Mouse (Mus musculus) embryonic facial prominence, embryonic 11.5 days (tissue): ENCODE measurements around the gene Serpine2. TPM values are rescaled to one million over a fixed set of nuclear protein-coding genes. Genes with fewer than 3 reads are reported as not detected.

ENCODE experiments used
- ATAC-seq: fragments of 200-750 bp; cut with Nextera tagmentation; replicated peaks from 2 replicates; pipeline ENCODE4 v1.8.0; 2017; ENCODE audit warnings: low read depth; ENCODE audit not compliant: insufficient number of reproducible peaks, low FRiP score, low TSS enrichment
- DNase-seq: peaks from one replicate; pipeline ENCODE4 v3.0.0-alpha.2; 2015; ENCODE audit warnings: low spot score
- H3K27ac ChIP-seq: fragments of 300-500 bp; sonication (generic); replicated peaks from 2 replicates; pipeline ENCODE4 v1.5.1; 2014; ENCODE audit warnings: mild to moderate bottlenecking, low read depth, low read length, control low read depth
- H3K27me3 ChIP-seq: fragments of 300-500 bp; sonication (generic); 2 replicates; pipeline ENCODE4 v1.6.1; 2014; ENCODE audit warnings: mild to moderate bottlenecking, low read length, moderate library complexity, mixed read lengths; ENCODE audit not compliant: control insufficient read depth, insufficient read depth
- H3K36me3 ChIP-seq: fragments of 300-500 bp; sonication (generic); replicated peaks from 2 replicates; pipeline ENCODE4 v1.6.1; 2014; ENCODE audit warnings: low read depth, mild to moderate bottlenecking, low read length, moderate library complexity, mixed read lengths; ENCODE audit not compliant: control insufficient read depth, insufficient read depth
- H3K4me1 ChIP-seq: fragments of 300-500 bp; sonication (generic); 2 replicates; pipeline ENCODE4 v1.6.1; 2014; ENCODE audit warnings: low read length, mixed read lengths; ENCODE audit not compliant: control insufficient read depth, insufficient read depth
- H3K4me2 ChIP-seq: fragments of 300-500 bp; sonication (generic); 2 replicates; pipeline ENCODE4 v1.6.1; 2014; ENCODE audit warnings: low read depth, mild to moderate bottlenecking, control low read depth, low read length, moderate library complexity
- H3K4me3 ChIP-seq: fragments of 300-500 bp; sonication (generic); 2 replicates; pipeline ENCODE4 v1.5.1; 2014; ENCODE audit warnings: low read depth, low read length, control low read depth
- H3K9ac ChIP-seq: fragments of 300-500 bp; sonication (generic); replicated peaks from 2 replicates; pipeline ENCODE4 v1.6.1; 2014; ENCODE audit warnings: mild to moderate bottlenecking, control low read depth, low read length
- H3K9me3 ChIP-seq: fragments of 300-500 bp; sonication (generic); replicated peaks from 2 replicates; pipeline ENCODE4 v1.6.1; 2016; ENCODE audit warnings: mild to moderate bottlenecking, low read length, inconsistent platforms, mixed read lengths; ENCODE audit not compliant: control insufficient read depth
- WGBS: fragments of 180-500 bp; shearing (Covaris S2); extraction: QIAGEN DNeasy Blood & Tissue Kit; methylation state at CpG from one replicate; pipeline ENCODE4 v1.1.7; 2014; 5-methylcytosine and 5-hydroxymethylcytosine counted together
- polyA plus RNA-seq: library from polyadenylated mRNA; unstranded; fragments of >200 nt; fragmentation: Nextera tagmentation; extraction: Ambion mirVana; gene quantifications from 2 replicates; pipeline ENCODE4 v1.2.1, GENCODE M21; 2014

Serpine2 gene
- polyA plus RNA-seq, 1 experiment from 2014 or later = 171 TPM

GRCm38 (mm10) chr1:79832719-79833404, 28.1 kb downstream of the Serpine2 start:
- ATAC-seq = no peak; the same call in 1 of the 2 replicates
- no peak overlapping the region for H3K27ac ChIP-seq
- 63% methylated on average over 16 of the region's 16 CpGs for WGBS
- H3K36me3 ChIP-seq = no peaks in the 10 kb centered on the region
- no peak overlapping the region for H3K4me3 ChIP-seq
- no peaks in the 10 kb centered on the region for H3K4me1 ChIP-seq
- H3K4me2 ChIP-seq = no peak overlapping the region
- no peak overlapping the region for H3K9ac ChIP-seq
- no peaks in the 10 kb centered on the region for H3K27me3 ChIP-seq
- peak; percentile 38 for DNase-seq
- no peaks in the 10 kb centered on the region for H3K9me3 ChIP-seq

DNA sequence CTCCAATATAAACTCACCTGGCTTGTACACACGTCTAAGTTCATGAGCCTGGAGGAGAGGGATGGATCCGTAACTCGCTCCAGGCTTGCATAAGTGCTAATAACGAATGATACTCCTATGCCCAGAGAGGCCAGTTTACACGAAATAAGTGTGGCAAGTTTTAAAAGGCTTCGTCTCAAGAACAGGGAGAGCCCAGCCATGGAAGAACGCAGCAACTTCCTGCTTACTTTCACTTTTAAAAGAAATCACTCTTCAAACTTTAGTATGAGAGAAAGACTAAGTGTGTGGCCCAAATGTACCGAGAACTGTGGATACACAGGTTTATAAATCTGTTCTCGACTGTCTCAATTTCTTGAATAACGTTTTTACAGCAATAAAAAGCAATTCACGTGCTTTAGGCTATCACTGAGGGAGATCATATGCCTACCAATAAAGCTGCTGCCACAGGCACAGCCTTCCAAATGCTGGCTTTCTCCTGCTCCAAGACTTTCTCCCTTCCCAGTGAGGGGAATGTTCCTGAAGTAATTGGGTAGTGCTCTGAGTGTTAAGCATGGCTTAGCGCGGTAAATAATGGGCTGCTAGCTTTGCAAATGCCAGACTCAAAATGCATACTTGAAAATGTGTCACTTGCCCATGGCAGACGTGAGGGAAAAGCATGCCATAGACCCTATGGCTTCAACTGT, 36.9 kb downstream of the Serpine2 start:
- H3K9me3 ChIP-seq = no peaks in the 10 kb centered on the region
- H3K27ac ChIP-seq = no peak overlapping the region
- ATAC-seq (no peak), DNase-seq (no peak)
- H3K4me2 ChIP-seq = no peak overlapping the region
- H3K27me3 ChIP-seq = no peaks in the 10 kb centered on the region
- no peaks in the 10 kb centered on the region; the same call in 1 of the 2 replicates for H3K36me3 ChIP-seq
- no peak overlapping the region for H3K4me3 ChIP-seq
- WGBS = 76% methylated on average over 14 of the region's 14 CpGs
- no peak overlapping the region for H3K9ac ChIP-seq
- no peaks in the 10 kb centered on the region for H3K4me1 ChIP-seq

- no peak for DNase-seq
- Histone ChIP-seq H3K4me3 (no peak overlapping the region), H3K4me2 (no peak overlapping the region), H3K9ac (no peak overlapping the region), H3K27ac (no peak overlapping the region), H3K4me1 (no peaks in the 10 kb centered on the region), H3K9me3 (no peaks in the 10 kb centered on the region), H3K27me3 (no peaks in the 10 kb centered on the region), H3K36me3 (no peaks in the 10 kb centered on the region; the same call in 1 of the 2 replicates)
- WGBS = 72% methylated on average over 13 of the region's 13 CpGs
- ATAC-seq = no peak
These were observed 38.0 kb downstream of the Serpine2 start for GRCm38 (mm10) chr1:79822806-79823525.

GRCm38 (mm10) chr1:79819296-79819879, 41.6 kb downstream of the Serpine2 start:
- ATAC-seq (no peak), DNase-seq (no peak)
- Histone ChIP-seq H3K9ac (no peak overlapping the region), H3K4me2 (no peak overlapping the region), H3K4me3 (no peak overlapping the region), H3K27ac (no peak overlapping the region), H3K36me3 (no peaks in the 10 kb centered on the region; the same call in 1 of the 2 replicates), H3K4me1 (no peaks in the 10 kb centered on the region), H3K9me3 (no peaks in the 10 kb centered on the region), H3K27me3 (no peaks in the 10 kb centered on the region)
- WGBS = 95% methylated on average over 11 of the region's 11 CpGs

DNA sequence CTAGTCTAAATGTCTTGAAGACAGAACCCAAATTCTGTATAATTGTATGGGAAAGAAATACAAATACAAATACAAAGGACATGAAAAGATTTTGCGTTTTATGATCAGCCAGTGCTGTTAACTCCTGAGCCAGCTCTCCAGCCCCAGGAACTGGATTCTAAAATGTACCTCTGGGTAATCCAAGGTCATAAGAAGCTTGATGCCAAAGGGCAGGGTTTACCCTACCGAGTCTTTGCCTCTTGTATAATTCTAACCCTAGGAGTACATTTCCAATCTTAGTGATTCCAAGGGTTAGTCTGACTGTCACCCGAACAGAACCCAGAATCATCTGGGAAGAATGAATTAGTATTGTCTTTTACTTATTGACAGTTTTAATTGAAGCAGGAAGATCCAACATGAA, 45.5 kb downstream of the Serpine2 start:
- Histone ChIP-seq H3K4me2 (no peak overlapping the region), H3K27ac (no peak overlapping the region), H3K9ac (no peak overlapping the region), H3K9me3 (no peaks in the 10 kb centered on the region), H3K4me3 (no peak overlapping the region), H3K4me1 (no peaks in the 10 kb centered on the region), H3K27me3 (no peaks in the 10 kb centered on the region), H3K36me3 (no peaks in the 10 kb centered on the region; the same call in 1 of the 2 replicates)
- 91% methylated on average over 3 of the region's 3 CpGs for WGBS
- no peak for DNase-seq
- ATAC-seq = no peak

GRCm38 (mm10) chr1:79809447-79809846, 51.5 kb downstream of the Serpine2 start:
- Histone ChIP-seq H3K4me1 (no peaks in the 10 kb centered on the region), H3K27ac (no peak overlapping the region), H3K4me2 (no peak overlapping the region), H3K36me3 (no peaks in the 10 kb centered on the region; the same call in 1 of the 2 replicates), H3K4me3 (no peak overlapping the region), H3K27me3 (no peaks in the 10 kb centered on the region), H3K9ac (no peak overlapping the region), H3K9me3 (no peaks in the 10 kb centered on the region)
- WGBS = 80% methylated on average over 3 of the region's 3 CpGs
- DNase-seq = no peak
- no peak for ATAC-seq

DNA sequence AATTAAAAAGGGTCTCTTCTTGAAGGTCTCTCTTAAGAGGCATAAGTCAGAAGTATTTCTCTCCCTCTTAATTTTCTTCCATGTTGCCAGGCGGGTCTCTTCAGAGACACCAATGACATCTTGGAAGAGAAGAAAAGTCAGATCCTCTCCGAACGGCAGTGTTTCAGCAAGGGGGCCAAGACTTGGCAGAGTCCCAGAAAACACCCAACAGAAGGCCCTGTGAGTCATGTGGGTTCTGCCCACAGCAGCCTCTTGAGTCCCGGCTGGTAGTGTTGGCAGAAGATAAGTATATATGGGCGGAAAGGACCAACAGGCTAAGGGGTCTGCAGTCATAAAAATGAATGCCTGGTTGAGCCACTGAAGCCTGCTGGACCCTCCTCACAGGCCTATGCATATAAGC, 54.1 kb downstream of the Serpine2 start:
- no peak overlapping the region for H3K4me3 ChIP-seq
- no peaks in the 10 kb centered on the region for H3K27me3 ChIP-seq
- no peak overlapping the region for H3K9ac ChIP-seq
- H3K4me1 ChIP-seq = no peaks in the 10 kb centered on the region
- H3K9me3 ChIP-seq = no peaks in the 10 kb centered on the region
- DNase-seq = no peak
- no peaks in the 10 kb centered on the region for H3K36me3 ChIP-seq
- no peak overlapping the region for H3K4me2 ChIP-seq
- H3K27ac ChIP-seq = no peak overlapping the region
- WGBS = 85% methylated on average over 5 of the region's 5 CpGs
- ATAC-seq = no peak
